Mouse (Mus musculus): ENCODE measurements around the gene Cabp4. TPM values are rescaled to one million over a fixed set of nuclear protein-coding genes. Genes with fewer than 3 reads are reported as not detected.

Gene Cabp4
- total and polyA plus RNA-seq, 3 experiments, result 2.8 to 11.8 (median 6.4) TPM

DNA sequence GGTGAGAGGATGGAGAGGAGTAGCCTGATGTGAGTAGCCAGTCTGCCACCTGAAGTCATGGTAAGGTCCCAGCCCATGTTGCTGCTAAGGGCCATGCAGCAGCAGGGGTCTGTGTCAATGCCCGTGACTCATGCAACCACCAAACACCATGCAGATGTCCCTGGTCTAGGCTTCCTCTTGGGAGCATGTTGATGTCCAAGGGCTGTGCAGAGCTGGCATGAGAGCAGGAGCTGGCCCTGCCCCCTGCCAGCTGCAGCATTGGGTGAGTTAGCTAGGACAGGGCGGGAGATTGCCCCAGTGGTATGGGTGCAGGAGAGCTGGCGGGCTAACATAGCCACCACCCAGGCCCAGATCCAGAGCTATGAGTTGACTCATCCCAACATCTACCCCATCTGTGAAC lies 53.4 kb downstream of the Cabp4 start:
- no peaks in the 10 kb centered on the region for H3K9me3 ChIP-seq (replicated peaks; ENCODE audit: low read length)
- no peak overlapping the region for H3K27ac ChIP-seq (ENCODE audit: insufficient read depth, low read depth)
- no peak for DNase-seq (ENCODE audit: extremely low read depth)
- H3K27me3 ChIP-seq (replicated peaks), result peaks cover 29% of the 10 kb centered on the region
- H3K79me2 ChIP-seq (replicated peaks; ENCODE audit: control insufficient read depth, extremely low read depth, insufficient read depth, poor library complexity, severe bottlenecking), result no peaks in the 10 kb centered on the region
- TF ChIP-seq NELFE (IDR thresholded peaks at IDR 0.05; ENCODE audit: low read depth, low read length) (no peak), UBTF (IDR thresholded peaks at IDR 0.05; ENCODE audit: low read depth, low read length) (no peak), TBP (conservative IDR thresholded peaks at IDR 0.05; ENCODE audit: low read depth, low read length) (no peak), IRF4 (IDR thresholded peaks at IDR 0.05; ENCODE audit: low read depth, low read length) (no peak), GABPA (IDR thresholded peaks at IDR 0.05; ENCODE audit: insufficient replicate concordance, low read depth, low read length) (no peak), SMC3 (IDR thresholded peaks at IDR 0.05; ENCODE audit: low read depth, low read length) (no peak), CTCF (conservative IDR thresholded peaks at IDR 0.05 in 1 of 2, IDR thresholded peaks at IDR 0.05 in 1 of 2; ENCODE audit: low read depth in 2 of 2, low read length in 2 of 2) (no peak), ZMIZ1 (IDR thresholded peaks at IDR 0.05; ENCODE audit: low read depth, low read length) (no peak), MAFK (IDR thresholded peaks at IDR 0.05; ENCODE audit: insufficient replicate concordance, low read length) (no peak), ZC3H11A (IDR thresholded peaks at IDR 0.05; ENCODE audit: low read depth, low read length) (no peak)
- in situ Hi-C loops (cut with MboI; ENCODE audit: low pct_ligation_motif_present, low pct_unique_long_range_greater_than_20kb, low sequenced_read_pairs) (no loop called here), dilution Hi-C loops (cut with MboI; ENCODE audit: extremely low pct_ligation_motif_present, extremely low pct_unique_long_range_greater_than_20kb, low sequenced_read_pairs) (no loop called here)
- no peak overlapping the region for H3K4me3 ChIP-seq (replicated peaks in 1 of 3; ENCODE audit: low read depth in 2 of 3, low read length in 2 of 3, poor library complexity in 1 of 3)
- H3K36me3 ChIP-seq (replicated peaks in 1 of 2; ENCODE audit: control insufficient read depth in 1 of 2, insufficient read depth in 1 of 2, low read length in 1 of 2), result no peaks in the 10 kb centered on the region
- H3K9ac ChIP-seq (ENCODE audit: insufficient read depth, low read depth), result no peak overlapping the region
- no peak overlapping the region for H3K4me2 ChIP-seq (ENCODE audit: insufficient read depth, low read depth, poor library complexity, severe bottlenecking)
- H3K4me1 ChIP-seq (ENCODE audit: control insufficient read depth in 1 of 2, insufficient read depth in 2 of 2), result no peaks in the 10 kb centered on the region

GRCm38 (mm10) chr19:4089128-4089527 lies 54.7 kb downstream of the Cabp4 start:
- DNase-seq (ENCODE audit: extremely low read depth), result no peak

More at GRCm38 (mm10) chr19:4089128-4089527, 54.7 kb downstream of the Cabp4 start:
- Histone ChIP-seq H3K9ac (ENCODE audit: insufficient read depth, low read depth) (no peak overlapping the region), H3K9me3 (replicated peaks; ENCODE audit: low read length) (no peaks in the 10 kb centered on the region), H3K4me3 (replicated peaks in 1 of 3; ENCODE audit: low read depth in 2 of 3, low read length in 2 of 3, poor library complexity in 1 of 3) (no peak overlapping the region), H3K36me3 (replicated peaks in 1 of 2; ENCODE audit: control insufficient read depth in 1 of 2, insufficient read depth in 1 of 2, low read length in 1 of 2) (no peaks in the 10 kb centered on the region), H3K4me2 (ENCODE audit: insufficient read depth, low read depth, poor library complexity, severe bottlenecking) (no peak overlapping the region), H3K27me3 (replicated peaks) (peaks cover 40% of the 10 kb centered on the region), H3K4me1 (ENCODE audit: control insufficient read depth in 1 of 2, insufficient read depth in 2 of 2) (no peaks in the 10 kb centered on the region), H3K79me2 (replicated peaks; ENCODE audit: control insufficient read depth, extremely low read depth, insufficient read depth, poor library complexity, severe bottlenecking) (no peaks in the 10 kb centered on the region), H3K27ac (ENCODE audit: insufficient read depth, low read depth) (no peak overlapping the region)
- in situ Hi-C loops (cut with MboI; ENCODE audit: low pct_ligation_motif_present, low pct_unique_long_range_greater_than_20kb, low sequenced_read_pairs) (loop anchor here (5.0 kb wide), 2 partner anchors 37 to 72 kb away; no protein-coding TSS in a partner anchor), dilution Hi-C loops (cut with MboI; ENCODE audit: extremely low pct_ligation_motif_present, extremely low pct_unique_long_range_greater_than_20kb, low sequenced_read_pairs) (no loop called here)
- TF ChIP-seq GABPA (IDR thresholded peaks at IDR 0.05; ENCODE audit: insufficient replicate concordance, low read depth, low read length) (no peak), IRF4 (IDR thresholded peaks at IDR 0.05; ENCODE audit: low read depth, low read length) (no peak), NRF1 (IDR thresholded peaks at IDR 0.05; ENCODE audit: low read depth, low read length) (no peak), CHD2 (IDR thresholded peaks at IDR 0.05; ENCODE audit: low read length) (no peak), UBTF (IDR thresholded peaks at IDR 0.05; ENCODE audit: low read depth, low read length) (no peak), MAFK (IDR thresholded peaks at IDR 0.05; ENCODE audit: insufficient replicate concordance, low read length) (no peak), EP300 (IDR thresholded peaks at IDR 0.05; ENCODE audit: low read length) (no peak), ZKSCAN1 (IDR thresholded peaks at IDR 0.05; ENCODE audit: borderline replicate concordance, low read depth, low read length) (no peak), E2F4 (IDR thresholded peaks at IDR 0.05; ENCODE audit: insufficient replicate concordance, low read depth, low read length) (no peak), SIN3A (IDR thresholded peaks at IDR 0.05; ENCODE audit: low read length) (no peak), ZC3H11A (IDR thresholded peaks at IDR 0.05; ENCODE audit: low read depth, low read length) (no peak), RCOR1 (conservative IDR thresholded peaks at IDR 0.05; ENCODE audit: low read depth, low read length) (no peak)

All from CH12.LX (cell line).